Mouse (Mus musculus): ENCODE measurements around the gene Cnr2. TPM values are rescaled to one million over a fixed set of nuclear protein-coding genes. Genes with fewer than 3 reads are reported as not detected.

The Cnr2 gene
- polyA plus RNA-seq (2012; rRNA removed), result 0.45 and 0.46 TPM in 2 replicates

GRCm38 (mm10) chr4:135895071-135895571 is at the start of gene Cnr2:
Gene Cnr2 (plus strand): TSS chr4:135895394.

GRCm38 (mm10) chr4:135855536-135856222 is 39.5 kb upstream of the Cnr2 start, which contains the start of gene Srsf10:
Gene Srsf10 (plus strand): TSS chr4:135855747.

DNA sequence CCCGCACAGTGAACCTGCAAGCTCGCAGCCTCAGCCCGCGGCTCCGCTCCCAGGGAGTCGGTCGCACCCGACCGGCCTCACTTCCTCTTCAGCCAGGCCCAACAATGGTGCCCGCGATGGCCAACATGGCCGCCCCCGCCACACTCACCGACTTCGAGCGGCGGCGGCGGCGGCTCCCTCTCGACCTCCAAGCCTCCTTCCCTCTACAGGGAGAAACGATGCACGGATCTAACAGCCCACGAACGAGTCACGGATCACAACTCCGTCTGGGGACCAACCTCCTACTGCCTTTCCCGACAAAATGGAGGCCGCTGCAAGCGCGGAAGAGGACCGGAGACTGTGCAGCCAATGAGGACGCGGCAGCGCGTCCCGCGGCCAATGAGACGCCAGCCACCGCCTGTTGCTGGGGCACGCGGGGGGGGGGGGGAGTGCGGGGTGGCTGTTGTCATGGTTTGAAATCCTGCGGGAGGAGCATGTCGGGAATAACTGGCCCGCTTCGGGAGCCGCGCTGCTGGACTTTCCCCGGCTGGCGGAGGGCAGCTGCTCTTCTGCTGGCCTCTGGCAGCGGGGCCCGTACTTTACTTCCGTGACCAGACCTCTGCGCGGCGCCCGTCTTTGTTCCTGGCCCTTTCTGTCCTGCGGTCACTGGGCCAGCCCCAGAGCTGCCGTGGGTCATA is 21.5 kb upstream of the Cnr2 start, which contains the start of gene Pnrc2:
Gene Pnrc2 (minus strand): TSS at position 325 of the 677 bp plus-strand sequence.

GRCm38 (mm10) chr4:135920304-135921241 is 25.4 kb downstream of the Cnr2 start, which contains the start of gene Fuca1:
Gene Fuca1 (plus strand): TSS chr4:135920735.

GRCm38 (mm10) chr4:135946278-135946658 is 51.1 kb downstream of the Cnr2 start, which contains the start of gene Hmgcl:
Gene Hmgcl (plus strand): TSS chr4:135946448.

DNA sequence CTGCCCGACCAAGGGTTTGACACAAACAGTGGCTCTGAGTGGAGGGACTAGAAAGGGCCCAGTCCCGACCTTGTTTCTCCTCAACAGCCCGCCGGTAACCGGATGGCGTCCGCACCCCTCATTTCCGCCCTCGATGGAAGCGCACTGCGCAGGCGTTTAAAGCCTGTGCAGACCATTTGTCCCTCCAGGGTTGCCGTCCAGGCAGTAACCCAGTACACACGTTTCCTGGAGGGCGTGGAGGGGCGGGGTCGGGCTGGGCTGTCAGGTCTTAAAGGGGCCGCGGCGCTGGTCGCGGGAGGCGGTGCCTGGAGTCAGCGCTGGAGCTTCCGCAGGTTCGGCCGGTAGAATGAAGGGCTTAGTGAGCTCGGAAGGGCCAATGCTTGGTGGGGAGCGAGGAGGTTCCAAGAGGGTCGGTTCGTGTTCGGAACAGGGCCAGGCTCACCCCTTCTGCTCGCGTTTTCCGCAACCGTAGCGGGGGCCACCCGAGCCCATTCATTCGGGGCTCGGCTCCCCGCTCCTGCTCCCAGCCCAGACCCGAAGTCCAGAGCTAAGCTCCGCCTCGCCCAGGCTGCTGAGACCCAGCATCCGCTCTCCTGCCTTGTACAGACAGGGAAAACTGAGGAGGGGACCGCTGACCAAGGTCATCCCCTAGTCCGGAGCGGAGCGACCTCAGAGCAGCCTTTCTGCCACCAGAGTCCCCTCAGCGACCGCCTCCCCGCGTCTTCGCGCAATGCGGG is 68.4 kb downstream of the Cnr2 start, which contains the start of gene Gale:
Gene Gale (plus strand): TSS at position 271 of the 737 bp plus-strand sequence.

Other genes starting within 250 kb of the Cnr2 start
- gene Ifnlr1, start 209.1 kb upstream of the Cnr2 start, polyA plus RNA-seq (2012; rRNA removed), result 0.34 and 0.87 TPM in 2 replicates
- 0.07 and 0.10 TPM in 2 replicates for gene Il22ra1, start 167.2 kb upstream of the Cnr2 start, polyA plus RNA-seq (2012; rRNA removed)
- gene Myom3, start 135.7 kb upstream of the Cnr2 start, polyA plus RNA-seq (2012; rRNA removed), result 0.04 and 1.9 TPM in 2 replicates
- gene Srsf10, start 39.6 kb upstream of the Cnr2 start, polyA plus RNA-seq (2012; rRNA removed), result 161 and 212 TPM in 2 replicates
- gene Pnrc2, start 21.5 kb upstream of the Cnr2 start, polyA plus RNA-seq (2012; rRNA removed), result 119 and 142 TPM in 2 replicates
- 31.6 and 41.2 TPM in 2 replicates for gene Fuca1, start 25.3 kb downstream of the Cnr2 start, polyA plus RNA-seq (2012; rRNA removed)
- gene Hmgcl, start 51.1 kb downstream of the Cnr2 start, polyA plus RNA-seq (2012; rRNA removed), result 45.1 and 46.8 TPM in 2 replicates
- 27.9 TPM in 2 replicates for gene Gale, start 68.3 kb downstream of the Cnr2 start, polyA plus RNA-seq (2012; rRNA removed)
- gene Lypla2, start 77.2 kb downstream of the Cnr2 start, polyA plus RNA-seq (2012; rRNA removed), result 112 and 118 TPM in 2 replicates
- 40.5 and 50.9 TPM in 2 replicates for gene Pithd1, start 91.9 kb downstream of the Cnr2 start, polyA plus RNA-seq (2012; rRNA removed)
- 23.0 and 26.1 TPM in 2 replicates for gene Eloa, start 126.4 kb downstream of the Cnr2 start, polyA plus RNA-seq (2012; rRNA removed)
- gene Rpl11, start 158.0 kb downstream of the Cnr2 start, polyA plus RNA-seq (2012; rRNA removed), result 1,444 and 2,797 TPM in 2 replicates
- 276 and 283 TPM in 2 replicates for gene Id3, start 248.1 kb downstream of the Cnr2 start, polyA plus RNA-seq (2012; rRNA removed)